Mouse (Mus musculus) ES-Bruce4 (cell line): ENCODE measurements around the gene Gm1123. TPM values are rescaled to one million over a fixed set of nuclear protein-coding genes. Genes with fewer than 3 reads are reported as not detected.

ENCODE experiments used
- H3K27ac ChIP-seq: 2 replicates; pipeline ENCODE4 v1.5.1; 2012; ENCODE audit warnings: low read length, inconsistent platforms; ENCODE audit not compliant: insufficient read depth
- H3K27me3 ChIP-seq: 2 replicates; pipeline ENCODE4 v1.6.1; 2012; ENCODE audit warnings: mild to moderate bottlenecking, low read length, inconsistent platforms; ENCODE audit not compliant: control insufficient read depth, poor library complexity, insufficient read depth, severe bottlenecking
- H3K36me3 ChIP-seq: 2 replicates; pipeline ENCODE4 v1.6.1; 2012; ENCODE audit warnings: inconsistent platforms, mild to moderate bottlenecking, low read length, moderate library complexity; ENCODE audit not compliant: control insufficient read depth, poor library complexity, insufficient read depth, severe bottlenecking
- H3K4me1 ChIP-seq: one replicate; pipeline ENCODE4 v1.8.1; 2011; ENCODE audit warnings: low read length; ENCODE audit not compliant: control insufficient read depth, insufficient read depth
- H3K4me3 ChIP-seq: 2 replicates; pipeline ENCODE4 v1.5.1; 2011; ENCODE audit warnings: low read depth, mild to moderate bottlenecking, low read length
- H3K9ac ChIP-seq: 2 replicates; pipeline ENCODE4 v1.6.1; 2012; ENCODE audit warnings: low read depth, mild to moderate bottlenecking, inconsistent platforms; ENCODE audit not compliant: poor library complexity, severe bottlenecking
- H3K9me3 ChIP-seq: replicated peaks from 2 replicates; pipeline ENCODE4 v1.6.1; 2012; ENCODE audit warnings: mild to moderate bottlenecking, low read length, inconsistent platforms; ENCODE audit not compliant: control insufficient read depth, poor library complexity, insufficient read depth, severe bottlenecking
- CTCF ChIP-seq: IDR thresholded peaks from one replicate; pipeline ENCODE4 v1.8.1; 2011; ENCODE audit warnings: low read depth, low read length
- EP300 ChIP-seq: IDR thresholded peaks from 2 replicates; pipeline ENCODE4 v1.6.1; 2011; ENCODE audit warnings: low read depth, low read length; ENCODE audit not compliant: insufficient read depth
- POLR2A ChIP-seq: IDR thresholded peaks from one replicate; pipeline ENCODE4 v1.8.1; 2011; ENCODE audit warnings: low read length; ENCODE audit not compliant: insufficient read depth
- polyA plus RNA-seq: library from polyadenylated mRNA; stranded (reverse); fragments of >200 nt; gene quantifications from 2 replicates; pipeline ENCODE4 v1.2.4, GENCODE M21; 2011; ENCODE audit warnings: low read depth; ENCODE audit not compliant: missing spikeins, insufficient read depth, insufficient read length

Gm1123 gene
- polyA plus RNA-seq, 1 experiment, result not detected

DNA sequence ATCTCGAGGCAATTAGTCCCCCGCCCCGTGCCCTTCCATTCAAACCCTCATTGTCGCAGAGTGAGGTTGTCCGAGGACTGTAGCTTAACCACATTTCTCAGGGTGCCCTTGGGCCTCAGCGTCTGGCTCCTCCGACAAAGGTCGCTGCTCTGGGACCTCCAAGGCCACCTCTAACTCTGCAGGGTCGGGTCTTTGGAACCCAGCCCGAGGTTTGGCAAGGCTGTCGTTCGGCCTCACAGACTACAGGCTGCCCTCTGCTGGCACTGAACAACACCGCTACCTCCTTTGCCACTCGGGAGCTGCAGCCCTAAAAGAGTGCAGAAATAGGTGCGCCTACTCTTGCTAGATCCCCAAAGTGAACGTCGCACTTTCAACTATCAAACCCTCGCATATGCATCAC lies 70.4 kb downstream of the Gm1123 start:
- H3K9ac ChIP-seq, result no peak overlapping the region
- no peaks in the 10 kb centered on the region for H3K9me3 ChIP-seq
- H3K4me1 ChIP-seq, result no peaks in the 10 kb centered on the region
- H3K36me3 ChIP-seq, result no peaks in the 10 kb centered on the region
- peak overlapping the region; percentile 21; the same call in 1 of the 2 replicates for H3K4me3 ChIP-seq
- H3K27me3 ChIP-seq, result peaks cover 1% of the 10 kb centered on the region; the same call in 1 of the 2 replicates
- TF ChIP-seq EP300 (no peak), CTCF (peak; percentile 75), POLR2A (no peak)
- H3K27ac ChIP-seq, result no peak overlapping the region

GRCm38 (mm10) chr9:98963661-98964060 lies 71.9 kb downstream of the Gm1123 start:
- H3K9me3 ChIP-seq, result no peaks in the 10 kb centered on the region
- no peak overlapping the region for H3K9ac ChIP-seq
- H3K27me3 ChIP-seq, result peaks cover 1% of the 10 kb centered on the region; the same call in 1 of the 2 replicates
- H3K4me3 ChIP-seq, result no peak overlapping the region
- no peaks in the 10 kb centered on the region for H3K4me1 ChIP-seq
- H3K27ac ChIP-seq, result no peak overlapping the region
- no peak for TF ChIP-seq CTCF
- no peak for TF ChIP-seq POLR2A
- TF ChIP-seq EP300, result no peak
- H3K36me3 ChIP-seq, result no peaks in the 10 kb centered on the region

GRCm38 (mm10) chr9:98962478-98963142 lies 72.9 kb downstream of the Gm1123 start:
- H3K4me1 ChIP-seq, result no peaks in the 10 kb centered on the region
- H3K4me3 ChIP-seq, result no peak overlapping the region
- H3K9ac ChIP-seq, result no peak overlapping the region
- TF ChIP-seq EP300 (no peak), POLR2A (no peak), CTCF (no peak)
- no peaks in the 10 kb centered on the region for H3K9me3 ChIP-seq
- peaks cover 7% of the 10 kb centered on the region for H3K27me3 ChIP-seq
- H3K27ac ChIP-seq, result no peak overlapping the region
- H3K36me3 ChIP-seq, result no peaks in the 10 kb centered on the region

- no peaks in the 10 kb centered on the region for H3K36me3 ChIP-seq
- peaks cover 13% of the 10 kb centered on the region for H3K27me3 ChIP-seq
- H3K27ac ChIP-seq, result no peak overlapping the region
- H3K4me1 ChIP-seq, result no peaks in the 10 kb centered on the region
- H3K9me3 ChIP-seq, result no peaks in the 10 kb centered on the region
- no peak overlapping the region for H3K4me3 ChIP-seq
- H3K9ac ChIP-seq, result no peak overlapping the region
- TF ChIP-seq POLR2A (no peak), EP300 (no peak), CTCF (no peak)
Measured at GRCm38 (mm10) chr9:98961591-98962477, 73.7 kb downstream of the Gm1123 start.

- Histone ChIP-seq H3K27ac (no peak overlapping the region), H3K27me3 (peaks cover 27% of the 10 kb centered on the region), H3K9me3 (no peaks in the 10 kb centered on the region), H3K9ac (no peak overlapping the region), H3K4me1 (no peaks in the 10 kb centered on the region), H3K4me3 (no peak overlapping the region), H3K36me3 (no peaks in the 10 kb centered on the region)
- no peak for TF ChIP-seq POLR2A
- TF ChIP-seq CTCF, result no peak
- TF ChIP-seq EP300, result no peak
Measured at GRCm38 (mm10) chr9:98960348-98960747, 75.2 kb downstream of the Gm1123 start.

GRCm38 (mm10) chr9:98959851-98960250 lies 75.7 kb downstream of the Gm1123 start:
- no peak for TF ChIP-seq CTCF
- H3K9ac ChIP-seq, result no peak overlapping the region
- H3K27ac ChIP-seq, result no peak overlapping the region
- no peaks in the 10 kb centered on the region for H3K9me3 ChIP-seq
- no peaks in the 10 kb centered on the region for H3K4me1 ChIP-seq
- no peaks in the 10 kb centered on the region for H3K36me3 ChIP-seq
- H3K4me3 ChIP-seq, result no peak overlapping the region
- peaks cover 32% of the 10 kb centered on the region for H3K27me3 ChIP-seq
